Mouse (Mus musculus) ES-Bruce4 (cell line): ENCODE data around the gene Tnfrsf26.

Experiments used
- CTCF ChIP-seq: IDR thresholded peaks from one replicate; pipeline ENCODE4 v1.8.1; 2011; ENCODE audit warnings: low read depth, low read length
- EP300 ChIP-seq: IDR thresholded peaks from 2 replicates; pipeline ENCODE4 v1.6.1; 2011; ENCODE audit warnings: low read depth, low read length; ENCODE audit not compliant: insufficient read depth
- POLR2A ChIP-seq: IDR thresholded peaks from one replicate; pipeline ENCODE4 v1.8.1; 2011; ENCODE audit warnings: low read length; ENCODE audit not compliant: insufficient read depth

DNA sequence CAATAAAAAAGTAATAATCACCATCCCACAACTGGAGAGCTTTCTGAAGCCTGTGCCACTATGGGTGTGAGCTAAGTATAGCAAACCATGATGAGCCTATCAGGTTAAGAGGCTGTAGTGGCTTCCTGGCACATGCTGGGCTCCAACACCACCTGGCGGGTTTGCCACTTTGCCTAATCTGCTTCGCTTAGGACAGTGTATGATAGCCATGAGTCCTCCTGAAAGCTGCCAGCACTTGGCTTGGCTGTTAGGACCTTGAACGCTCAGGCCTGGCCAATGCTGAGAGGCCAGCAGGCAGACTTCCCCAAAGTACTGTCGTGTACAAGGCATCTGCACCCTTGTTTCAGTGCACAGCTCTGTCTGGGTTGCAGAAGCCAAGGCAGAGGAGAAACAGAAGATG lies 40.5 kb downstream of the Tnfrsf26 start:
- no peak for TF ChIP-seq CTCF
- TF ChIP-seq POLR2A, result no peak
- TF ChIP-seq EP300, result no peak
